Mouse (Mus musculus) spleen, postnatal 36 days (tissue): ENCODE measurements around the gene Klhl35.

Experiments used
- DNase-seq, 2 experiments: peaks; one replicate each; pipeline ENCODE4 v3.0.0; 2022; ENCODE audit warnings: low spot score in 2 of 2, mixed read lengths in 1 of 2

The Klhl35 gene

GRCm38 (mm10) chr7:99450703-99451102, 15.1 kb upstream of the Klhl35 start:
- peak; percentile 60 to 63 for DNase-seq

GRCm38 (mm10) chr7:99452859-99453258, 12.9 kb upstream of the Klhl35 start:
- no peak for DNase-seq

DNA sequence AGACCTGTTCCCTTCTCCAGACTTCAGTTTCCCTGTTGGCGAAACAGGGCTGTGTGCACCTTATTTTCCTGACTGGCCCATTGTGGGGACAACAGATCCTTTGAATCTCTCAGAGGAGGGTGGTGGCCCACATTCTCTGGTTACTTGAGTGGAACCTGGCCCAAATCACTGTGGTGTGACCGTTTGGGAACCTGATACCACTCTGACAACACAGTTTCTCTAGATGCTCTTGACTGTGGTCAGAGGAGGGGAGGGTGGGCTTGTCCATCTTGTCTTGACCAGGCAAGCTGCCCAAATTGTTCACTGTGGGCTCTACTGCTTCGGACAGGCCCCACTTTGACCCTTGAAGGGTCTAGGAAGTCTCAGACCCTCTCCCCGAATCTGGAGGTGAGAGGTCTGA, 11.8 kb upstream of the Klhl35 start:
- no peak for DNase-seq

DNA sequence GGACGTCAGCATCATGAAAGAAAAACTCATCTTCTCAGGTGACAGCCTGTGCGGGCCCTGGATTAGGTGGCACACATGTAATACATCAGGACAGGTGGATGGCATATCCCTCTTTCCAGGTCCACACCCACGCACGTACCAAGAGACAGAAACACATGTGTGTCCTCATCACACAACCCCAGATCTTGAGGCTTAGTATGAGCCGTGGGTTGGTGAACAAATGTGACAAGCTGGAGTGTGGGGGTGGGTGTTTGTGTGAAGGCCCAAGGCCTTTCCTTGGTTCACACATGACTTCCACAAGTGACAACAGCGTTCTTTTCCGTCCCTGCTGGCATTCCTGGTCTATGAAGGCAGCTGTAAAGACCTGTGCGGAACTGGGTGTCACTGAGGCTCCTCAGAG, 7.0 kb upstream of the Klhl35 start:
- DNase-seq: no peak

- no peak for DNase-seq
Observed at GRCm38 (mm10) chr7:99459888-99460652, 5.7 kb upstream of the Klhl35 start.

DNA sequence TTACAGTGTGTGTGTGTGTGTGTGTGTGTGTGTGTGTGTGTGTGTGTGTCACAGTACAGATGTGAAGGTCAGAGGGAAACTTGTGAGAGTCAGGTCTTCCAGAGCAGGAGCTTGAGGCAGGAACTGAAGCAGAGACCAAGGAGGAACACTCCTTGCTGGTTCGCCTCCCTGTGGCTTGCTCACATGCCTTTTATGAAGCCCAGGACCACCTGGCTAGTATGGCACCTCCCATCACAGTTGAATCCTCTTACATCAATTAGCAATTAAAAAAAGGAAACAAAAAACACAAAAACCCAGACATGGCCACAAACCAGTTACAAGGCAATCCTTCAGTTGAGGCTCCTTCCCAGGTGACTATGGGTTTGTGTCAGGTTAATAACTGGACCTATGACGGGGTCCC, 2.7 kb upstream of the Klhl35 start:
- DNase-seq: no peak

- peak in 1 of 2 experiments; percentile 31 for DNase-seq
Observed at GRCm38 (mm10) chr7:99467916-99468282, 2.1 kb downstream of the Klhl35 start.

GRCm38 (mm10) chr7:99468283-99469132, 2.7 kb downstream of the Klhl35 start:
- DNase-seq: peak; percentile 68 to 71

GRCm38 (mm10) chr7:99469680-99470405, 4.0 kb downstream of the Klhl35 start:
- DNase-seq: peak in 1 of 2 experiments; percentile 14

DNA sequence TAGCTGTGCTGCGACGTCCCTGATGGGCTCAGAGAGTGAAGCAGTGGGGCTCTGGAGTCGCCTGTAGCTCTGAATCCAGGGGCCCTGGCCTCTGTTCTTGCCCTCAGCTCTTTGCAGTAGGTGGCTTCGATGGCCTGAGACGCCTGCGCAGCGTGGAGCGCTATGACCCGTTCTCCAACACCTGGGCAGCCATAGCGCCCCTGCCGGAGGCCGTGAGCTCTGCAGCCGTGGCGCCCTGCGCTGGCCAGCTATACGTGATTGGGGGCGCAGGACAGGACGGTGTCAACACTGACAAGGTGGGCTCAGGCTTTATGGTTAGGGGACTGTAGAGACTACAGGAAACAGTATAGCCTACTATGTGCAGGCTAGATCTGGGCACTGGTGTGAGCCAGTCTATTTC, 5.8 kb downstream of the Klhl35 start:
- no peak for DNase-seq

DNA sequence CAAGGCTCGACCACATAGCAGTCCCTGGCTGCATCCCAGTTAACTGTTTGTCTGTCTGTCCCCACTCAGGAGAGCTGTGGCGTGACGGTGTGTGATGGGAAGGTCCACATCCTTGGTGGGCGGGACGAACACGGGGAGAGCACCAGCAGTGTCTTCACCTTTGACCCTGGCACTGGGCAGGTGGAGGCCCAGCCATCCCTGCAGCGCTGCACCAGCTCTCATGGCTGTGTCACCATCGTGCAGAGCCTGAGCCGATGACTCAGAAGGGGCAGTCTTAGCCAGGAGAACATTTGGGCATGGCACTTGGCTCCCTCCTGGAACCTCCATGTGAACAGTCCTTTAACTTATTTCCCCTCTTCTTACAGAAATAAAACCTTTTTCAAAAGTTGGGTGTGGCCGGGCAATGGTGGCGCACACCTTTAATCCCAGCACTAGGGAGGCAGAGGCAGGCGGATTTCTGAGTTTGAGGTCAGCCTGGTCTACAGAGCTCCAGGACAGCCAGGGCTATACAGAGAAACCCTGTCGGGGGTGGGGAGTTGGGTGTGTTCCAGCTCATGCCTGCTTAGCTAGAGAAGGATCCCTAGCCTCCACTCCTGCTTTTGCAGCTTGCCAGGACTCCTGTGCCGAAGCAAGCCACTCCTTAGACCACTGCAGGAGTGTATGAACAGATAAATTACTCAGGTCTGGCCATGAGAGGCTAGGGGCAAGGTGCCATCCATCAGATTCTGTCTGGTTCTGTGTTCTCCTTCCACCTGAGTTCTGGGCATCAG, 8.0 kb downstream of the Klhl35 start:
- no peak for DNase-seq

DNA sequence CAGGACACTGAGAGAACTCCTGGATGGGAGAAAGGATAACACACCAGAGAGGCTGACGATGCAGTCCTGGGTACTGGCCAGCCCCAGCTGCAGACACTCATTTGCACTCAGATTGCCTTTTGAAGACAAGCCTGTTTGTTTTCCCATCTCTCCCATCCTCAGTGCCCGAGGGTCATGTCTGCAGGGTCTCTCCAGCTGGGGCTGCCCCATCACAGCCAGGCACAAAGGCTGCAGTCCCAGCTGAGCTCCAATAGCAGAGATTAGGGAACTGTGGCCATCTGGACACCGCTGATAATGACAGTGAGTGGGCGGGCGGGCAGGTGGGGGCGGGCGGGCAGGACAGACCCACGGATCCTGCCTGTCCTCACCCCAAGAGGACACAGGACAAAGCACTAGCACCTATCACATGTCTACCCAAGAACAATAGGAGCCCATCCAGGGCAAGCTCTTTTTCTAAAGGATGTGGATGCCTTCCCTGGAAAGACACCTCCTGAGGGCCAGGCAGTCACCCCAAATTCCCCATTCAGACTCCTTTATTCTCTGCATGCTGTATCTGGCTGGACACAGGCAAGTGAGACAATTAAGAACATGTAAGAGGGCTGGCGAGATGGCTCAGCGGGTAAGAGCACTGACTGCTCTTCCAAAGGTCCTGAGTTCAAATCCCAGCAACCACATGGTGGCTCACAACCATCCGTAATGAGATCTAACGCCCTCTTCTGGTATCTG, 9.2 kb downstream of the Klhl35 start:
- peak in 1 of 2 experiments; percentile 21 for DNase-seq

DNA sequence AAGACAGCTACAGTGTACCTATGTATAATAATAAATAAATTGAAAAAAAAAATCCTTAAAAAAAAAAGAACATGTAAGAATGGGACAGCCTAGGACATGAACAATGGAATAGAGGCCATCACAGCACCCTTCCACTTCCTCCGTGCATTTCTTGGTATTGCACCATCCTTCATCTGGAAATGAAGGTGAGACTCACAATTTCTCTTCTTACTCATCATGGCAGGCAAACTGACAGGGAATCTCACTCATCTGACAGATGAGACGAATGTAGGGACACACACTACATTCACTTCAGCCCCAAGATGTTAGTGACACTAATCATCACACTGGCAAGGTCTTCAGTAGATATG, 9.7 kb downstream of the Klhl35 start:
- DNase-seq: no peak

- no peak for DNase-seq
Observed at GRCm38 (mm10) chr7:99476558-99477114, 10.8 kb downstream of the Klhl35 start.

- DNase-seq: no peak
Observed at GRCm38 (mm10) chr7:99477235-99477634, 11.4 kb downstream of the Klhl35 start.

GRCm38 (mm10) chr7:99482637-99483036, 16.8 kb downstream of the Klhl35 start:
- DNase-seq: no peak

DNA sequence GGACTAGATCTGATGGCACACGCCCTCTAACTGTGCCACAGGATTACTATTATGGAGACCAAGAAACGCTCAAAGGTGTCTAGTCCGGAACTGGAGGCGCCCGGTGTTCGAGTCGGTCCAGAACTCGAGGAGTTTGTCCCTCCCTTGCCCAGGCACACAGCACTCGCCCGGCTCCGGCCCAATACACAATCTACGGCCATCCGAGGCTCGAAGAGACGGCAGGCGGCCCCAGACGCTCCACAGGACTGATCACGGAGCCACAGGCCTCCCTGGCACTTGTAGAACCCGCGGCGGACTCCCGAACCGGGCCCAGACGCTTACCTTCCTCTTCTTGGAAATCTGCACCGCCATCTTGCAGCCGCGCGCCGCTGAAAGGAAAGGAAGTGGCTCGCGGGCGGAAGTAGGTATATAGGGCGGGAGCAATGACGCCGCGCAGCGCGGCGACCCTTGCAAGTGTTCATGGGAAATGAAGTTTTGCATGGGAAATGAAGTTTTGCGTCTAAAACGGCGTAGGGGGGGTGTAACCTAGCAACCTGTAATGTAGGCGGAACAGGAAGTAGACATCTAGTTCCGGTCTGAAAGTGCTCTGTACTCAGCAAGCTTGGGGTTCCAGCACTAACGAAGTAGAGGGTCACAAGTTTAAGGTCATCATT, 17.6 kb downstream of the Klhl35 start, which contains the start of gene Rps3:
Rps3 (minus strand) TSS at position 468 of the 653 bp plus-strand sequence.
- DNase-seq: peak; percentile 95 to 97

DNA sequence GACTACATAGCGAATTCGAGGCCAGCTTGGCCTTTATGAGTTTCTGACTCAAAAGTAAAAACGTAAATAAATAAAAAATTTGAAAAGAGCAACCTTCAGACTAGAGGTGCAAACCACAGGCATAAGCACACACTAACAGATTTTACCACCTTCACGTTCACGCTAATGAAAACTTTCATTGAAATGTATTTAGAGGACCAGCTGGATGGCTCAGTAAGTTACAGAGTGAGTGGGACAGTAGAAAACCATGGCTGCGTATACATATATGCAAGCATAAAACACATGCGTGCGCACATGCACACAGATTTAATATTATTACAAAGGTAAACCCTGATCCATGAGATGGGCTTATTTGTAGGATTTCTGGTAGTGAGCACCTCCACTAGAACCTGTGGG, 18.1 kb downstream of the Klhl35 start:
- DNase-seq: no peak

DNA sequence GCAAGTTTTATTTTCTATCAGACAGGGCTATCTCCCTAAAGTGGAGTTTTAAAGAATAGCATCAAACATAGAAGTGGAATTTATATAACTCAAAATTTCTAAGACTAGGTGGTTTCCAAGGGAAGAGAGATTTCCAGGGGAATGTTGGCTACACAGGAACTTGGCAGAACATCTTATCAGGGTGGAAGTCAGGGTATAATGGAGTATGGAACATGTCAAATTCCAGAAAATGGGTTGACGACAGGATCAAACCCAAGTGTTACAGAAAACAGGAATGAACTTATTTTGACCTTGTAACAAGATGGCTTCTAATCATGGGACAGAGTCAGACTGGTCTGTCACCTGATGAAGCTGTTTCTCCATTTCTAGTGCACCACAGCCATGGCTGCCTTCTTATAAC, 18.9 kb downstream of the Klhl35 start:
- DNase-seq: no peak

- no peak for DNase-seq
Observed at GRCm38 (mm10) chr7:99489708-99490107, 23.9 kb downstream of the Klhl35 start.
